Mouse (Mus musculus) spleen, adult 10 weeks (tissue): ENCODE results near the gene Scaper. TPM values are rescaled to one million over a fixed set of nuclear protein-coding genes. Genes with fewer than 3 reads are reported as not detected.

ENCODE experiments used
- polyA plus RNA-seq: library from polyadenylated mRNA; stranded (reverse); fragments of 350-450 nt; fragmentation: Illumina TruSeq; extraction: RNeasy Lipid Tissue Mini Kit (QIAGEN cat#74804); gene quantifications from one replicate; pipeline ENCODE4 v1.2.3, GENCODE M21; 2015; ENCODE audit warnings: low replicate concordance; ENCODE audit not compliant: insufficient read depth

Gene Scaper
- 15.1 TPM for polyA plus RNA-seq

GRCm38 (mm10) chr9:55937664-55938617, at the start of gene Scaper:
Gene Scaper, minus strand, starts transcription at chr9:55938119.

GRCm38 (mm10) chr9:55538377-55538776, 399.5 kb downstream of the Scaper start, which contains the start of gene Isl2:
Gene Isl2, plus strand, starts transcription at chr9:55538672.

GRCm38 (mm10) chr9:55512027-55512543, 425.8 kb downstream of the Scaper start, which contains the start of gene Etfa:
Gene Etfa, minus strand, starts transcription at chr9:55512243.

Other genes starting within 250 kb of the Scaper start
- gene 4930563M21Rik, start 72.4 kb upstream of the Scaper start, polyA plus RNA-seq: not detected
- gene Rcn2, start 103.7 kb upstream of the Scaper start, polyA plus RNA-seq: 56.2 TPM
- 40.3 TPM for gene Pstpip1, start 151.8 kb upstream of the Scaper start, polyA plus RNA-seq
- 83.4 TPM for gene Tspan3, start 227.4 kb upstream of the Scaper start, polyA plus RNA-seq